15 mouse cellular contexts compared by ENCODE assay signal in the genomic region with DNA sequence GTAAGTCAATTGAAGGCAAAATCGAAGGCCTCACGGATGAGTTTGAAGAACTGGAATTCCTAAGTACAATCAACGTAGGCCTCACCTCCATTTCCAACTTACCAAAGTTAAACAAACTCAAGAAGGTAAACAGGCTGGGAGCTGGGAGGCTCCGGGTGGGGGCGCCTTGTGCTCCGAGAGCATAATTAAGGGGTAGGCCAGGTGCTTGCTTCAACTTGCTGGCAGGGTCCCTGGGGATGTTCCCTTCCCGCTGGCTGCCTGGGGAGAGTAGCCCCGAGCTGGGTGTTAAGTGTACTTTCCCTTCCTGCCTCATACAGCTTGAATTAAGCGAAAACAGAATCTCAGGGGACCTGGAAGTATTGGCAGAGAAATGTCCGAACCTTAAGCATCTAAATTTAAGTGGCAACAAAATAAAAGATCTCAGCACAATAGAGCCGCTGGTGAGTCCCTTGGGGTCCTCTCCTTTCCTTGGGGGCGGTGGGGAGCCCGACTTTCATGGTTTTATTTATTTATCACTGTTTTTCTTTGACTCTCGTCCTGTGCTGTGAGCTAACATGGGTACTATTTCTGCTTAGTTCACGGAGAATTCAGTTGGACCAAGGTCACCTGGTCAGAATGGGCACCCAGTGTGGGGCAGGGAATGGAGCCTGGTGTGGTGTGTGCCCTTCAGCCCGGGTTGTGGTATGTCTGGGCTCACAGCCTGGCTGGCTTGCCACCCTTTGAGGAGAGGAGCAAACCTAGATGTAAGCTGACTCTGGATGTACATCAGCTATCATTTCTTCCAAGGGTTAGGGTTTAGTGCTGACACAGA. TPM values are rescaled to one million over a fixed set of nuclear protein-coding genes. Genes with fewer than 3 reads are reported as not detected.
DNase-seq lines count a peak whose midpoint lies in the region; ATAC-seq and TF ChIP-seq lines count a peak whose summit lies in the region.
"Had no signal": no experiment of that assay in that cellular context is flagged by ENCODE, and none has a peak within 500 bp of the region (broad histone marks: within the 10 kb centered on the region; RNA-seq: fewer than 3 reads in every experiment).

No protein-coding gene starts in this region.

- H3K27ac ChIP-seq in kidney, embryonic 14.5 days (ENCODE audit: low read depth, low read length): no peak overlapping the region
- H3K27ac ChIP-seq in lung, postnatal 0 days (ENCODE audit: low read length): peak overlapping the region; percentile 86
- H3K27ac ChIP-seq: embryonic facial prominence, embryonic 15.5 days; forebrain, embryonic 13.5 days; midbrain, embryonic 15.5 days had no signal

- H3K9me3 ChIP-seq in kidney, embryonic 14.5 days (ENCODE audit: control insufficient read depth, low read length): no peaks in the 10 kb centered on the region
- no peaks in the 10 kb centered on the region for H3K9me3 ChIP-seq in G1E (replicated peaks)
- H3K9me3 ChIP-seq in lung, postnatal 0 days (ENCODE audit: low read length): no peaks in the 10 kb centered on the region
- H3K9me3 ChIP-seq: embryonic facial prominence, embryonic 15.5 days; forebrain, embryonic 13.5 days; heart, embryonic 12.5 days; intestine, embryonic 15.5 days; midbrain, embryonic 15.5 days had no signal

- DNase-seq in gastrocnemius, postnatal 25 days: peak; percentile 36
- DNase-seq in gastrocnemius, adult 18-20 months (ENCODE audit: low spot score): no peak
- DNase-seq in kidney, postnatal 10 days: peak; percentile 16
- DNase-seq in G1E (ENCODE audit: low spot score) (no peak), adipocyte (ENCODE audit: low spot score) (no peak)
- no peak for DNase-seq in lung, postnatal 0 days (ENCODE audit: low spot score)
- DNase-seq: adrenal gland, postnatal 36 days; liver; right cerebral cortex, postnatal 14 days had no signal

- H3K27me3 ChIP-seq in kidney, embryonic 14.5 days (ENCODE audit: control insufficient read depth, insufficient read depth, low read length): no peaks in the 10 kb centered on the region
- H3K27me3 ChIP-seq in G1E (ENCODE audit: insufficient read depth, low read length): no peaks in the 10 kb centered on the region
- no peaks in the 10 kb centered on the region for H3K27me3 ChIP-seq in lung, postnatal 0 days (replicated peaks; ENCODE audit: insufficient read depth, low read length)
- H3K27me3 ChIP-seq: embryonic facial prominence, embryonic 15.5 days; forebrain, embryonic 13.5 days; heart, embryonic 12.5 days; intestine, embryonic 15.5 days; midbrain, embryonic 15.5 days had no signal

- no peak for TF ChIP-seq EP300 in lung, postnatal 0 days (IDR thresholded peaks at IDR 0.05)

- 75% methylated on average over 16 of the region's 16 CpGs for WGBS in kidney, embryonic 14.5 days
- WGBS in lung, postnatal 0 days: 55% methylated on average over 16 of the region's 16 CpGs

- peaks cover 51% of the 10 kb centered on the region for H3K36me3 ChIP-seq in kidney, embryonic 14.5 days (ENCODE audit: control insufficient read depth, insufficient read depth, low read length)
- peaks cover 98% of the 10 kb centered on the region for H3K36me3 ChIP-seq in G1E (replicated peaks)
- H3K36me3 ChIP-seq in lung, postnatal 0 days (ENCODE audit: insufficient read depth, low read length): no peaks in the 10 kb centered on the region; the same call in 1 of the 2 replicates

- ATAC-seq in kidney, embryonic 14.5 days (ENCODE audit: low FRiP score, low TSS enrichment): no peak
- no peak for ATAC-seq in G1E (ENCODE audit: extremely low read depth, insufficient number of reproducible peaks, low FRiP score, poor library complexity, severe bottlenecking)
- ATAC-seq in lung, postnatal 0 days: no peak
- ATAC-seq: forebrain, embryonic 13.5 days; intestine, embryonic 15.5 days; midbrain, embryonic 15.5 days had no signal

- no peak overlapping the region for H3K9ac ChIP-seq in kidney, embryonic 14.5 days (ENCODE audit: low read depth, low read length)
- H3K9ac ChIP-seq in lung, postnatal 0 days (replicated peaks; ENCODE audit: low read depth): no peak overlapping the region
- H3K9ac ChIP-seq: embryonic facial prominence, embryonic 15.5 days; forebrain, embryonic 13.5 days; heart, embryonic 12.5 days; intestine, embryonic 15.5 days; midbrain, embryonic 15.5 days had no signal

- H3K4me1 ChIP-seq in kidney, embryonic 14.5 days (ENCODE audit: control insufficient read depth, insufficient read depth, low read length): peaks cover 36% of the 10 kb centered on the region
- H3K4me1 ChIP-seq in G1E (ENCODE audit: insufficient read depth, low read depth, low read length): peaks cover 94% of the 10 kb centered on the region
- H3K4me1 ChIP-seq in lung, postnatal 0 days (ENCODE audit: insufficient read depth, low read depth, low read length): peaks cover 55% of the 10 kb centered on the region

- no peak overlapping the region for H3K4me3 ChIP-seq in kidney, embryonic 14.5 days (ENCODE audit: low read length)
- peak overlapping the region; percentile 28; the same call in 1 of the 2 replicates for H3K4me3 ChIP-seq in G1E (ENCODE audit: low read depth, low read length)
- H3K4me3 ChIP-seq in lung, postnatal 0 days (ENCODE audit: low read depth, low read length): no peak overlapping the region
- H3K4me3 ChIP-seq: embryonic facial prominence, embryonic 15.5 days; forebrain, embryonic 13.5 days; heart, embryonic 12.5 days; intestine, embryonic 15.5 days; midbrain, embryonic 15.5 days had no signal

- H3K4me2 ChIP-seq in kidney, embryonic 14.5 days (replicated peaks; ENCODE audit: low read depth, low read length): no peak overlapping the region
- no peak overlapping the region for H3K4me2 ChIP-seq in lung, postnatal 0 days (replicated peaks; ENCODE audit: low read depth, low read length)
- H3K4me2 ChIP-seq: embryonic facial prominence, embryonic 15.5 days; forebrain, embryonic 13.5 days; heart, embryonic 12.5 days; intestine, embryonic 15.5 days; midbrain, embryonic 15.5 days had no signal

- TF ChIP-seq CTCF in G1E (IDR thresholded peaks at IDR 0.05; ENCODE audit: low read depth, low read length): no peak
- TF ChIP-seq CTCF in lung, postnatal 0 days (IDR thresholded peaks at IDR 0.05): no peak

RNA-seq across cellular contexts. Expression of a gene that starts 30.9 kb away (rescaled TPM):
- 10 to 100 TPM; 59.4 to 67.3 TPM for total RNA-seq in gastrocnemius, postnatal 25 days (2021)
- 10 to 100 TPM; 66.9 to 86.5 TPM for total RNA-seq in gastrocnemius, adult 18-20 months (2021)
- 155 and 214 TPM in 2 replicates for polyA plus RNA-seq in kidney, embryonic 14.5 days (2014; fragmentation: Nextera tagmentation; extraction: Ambion mirVana)
- total RNA-seq in G1E (2014; fragmentation: Nextera tagmentation): 565 and 646 TPM in 2 replicates
- 481 and 765 TPM in 2 replicates for total RNA-seq in G1E (2017)
- polyA plus RNA-seq in G1E (2012): 246 and 734 TPM in 2 replicates
- polyA plus RNA-seq in lung, postnatal 0 days (2015; fragmentation: Nextera tagmentation; extraction: Ambion mirVana): 101 and 141 TPM in 2 replicates

Comparison
In these comparisons a context has a peak if more than half of its experiments do, and no peak if none do; other contexts are left out.
1. DNase-seq: peak in gastrocnemius, postnatal 25 days (single experiment) and kidney, postnatal 10 days (single experiment); none in gastrocnemius, adult 18-20 months (single experiment), G1E (single experiment), lung, postnatal 0 days (single experiment) and adipocyte (single experiment).
2. RNA of a gene that starts 30.9 kb away (total RNA-seq): 481 to 765 TPM in G1E; 66.9 to 86.5 TPM in gastrocnemius, adult 18-20 months and 59.4 to 67.3 TPM in gastrocnemius, postnatal 25 days; every median in the first group is over 4 times any median in the second.